Mouse (Mus musculus) cortical plate, adult 2 months (tissue): Measurements from ENCODE around the gene P3h2. TPM values are rescaled to one million over a fixed set of nuclear protein-coding genes. Genes with fewer than 3 reads are reported as not detected.

Source experiments
- H3K27ac ChIP-seq: fragments of 200-500 bp; 2 replicates; pipeline ENCODE4 v1.5.1; 2012; ENCODE audit warnings: low read length, control low read depth, inconsistent platforms; ENCODE audit not compliant: insufficient read depth
- H3K4me1 ChIP-seq: fragments of 200-500 bp; 2 replicates; pipeline ENCODE4 v1.6.1; 2011; ENCODE audit warnings: low read length; ENCODE audit not compliant: control insufficient read depth, insufficient read depth
- H3K4me3 ChIP-seq: fragments of 200-500 bp; 2 replicates; pipeline ENCODE4 v1.5.1; 2011; ENCODE audit warnings: mild to moderate bottlenecking, low read length, control low read depth; ENCODE audit not compliant: insufficient read depth
- CTCF ChIP-seq: fragments of 200-500 bp; IDR thresholded peaks from 2 replicates; pipeline ENCODE4 v1.5.1; 2011; ENCODE audit warnings: mild to moderate bottlenecking, control low read depth, low read length; ENCODE audit not compliant: insufficient read depth; ENCODE audit errors: extremely low read depth
- POLR2A ChIP-seq: fragments of 200-500 bp; IDR thresholded peaks from 2 replicates; pipeline ENCODE4 v1.6.1; 2011; ENCODE audit warnings: mild to moderate bottlenecking, low read length, control low read depth; ENCODE audit not compliant: insufficient read depth; ENCODE audit errors: extremely low read depth
- polyA plus RNA-seq: library from polyadenylated mRNA; depleted of rRNA; stranded (reverse); fragments of >200 nt; gene quantifications from 2 replicates; pipeline ENCODE4 v1.2.3, GENCODE M21; 2012

Gene P3h2
- polyA plus RNA-seq, 1 experiment: 1.9 TPM

GRCm38 (mm10) chr16:26041021-26041928, 64.3 kb downstream of the P3h2 start:
- Histone ChIP-seq H3K27ac (no peak overlapping the region), H3K4me3 (no peak overlapping the region), H3K4me1 (no peaks in the 10 kb centered on the region)
- TF ChIP-seq CTCF: no peak
- TF ChIP-seq POLR2A: no peak

GRCm38 (mm10) chr16:26039320-26039719, 66.3 kb downstream of the P3h2 start:
- H3K27ac ChIP-seq: no peak overlapping the region
- TF ChIP-seq POLR2A: no peak
- no peaks in the 10 kb centered on the region; the same call in 1 of the 2 replicates for H3K4me1 ChIP-seq
- H3K4me3 ChIP-seq: no peak overlapping the region

- H3K27ac ChIP-seq: no peak overlapping the region
- H3K4me1 ChIP-seq: no peaks in the 10 kb centered on the region; the same call in 1 of the 2 replicates
- no peak overlapping the region for H3K4me3 ChIP-seq
- TF ChIP-seq CTCF (no peak), POLR2A (no peak)
These were observed 70.1 kb downstream of the P3h2 start for GRCm38 (mm10) chr16:26035525-26035924.

GRCm38 (mm10) chr16:26035079-26035478, 70.5 kb downstream of the P3h2 start:
- TF ChIP-seq CTCF (no peak), POLR2A (no peak)
- Histone ChIP-seq H3K27ac (0 out of 2 replicates have a peak overlapping the region, but pooled peaks have one; percentile 40), H3K4me3 (no peak overlapping the region), H3K4me1 (no peaks in the 10 kb centered on the region; the same call in 1 of the 2 replicates)

GRCm38 (mm10) chr16:26029424-26030012, 76.1 kb downstream of the P3h2 start:
- no peak overlapping the region for H3K4me3 ChIP-seq
- TF ChIP-seq POLR2A (no peak), CTCF (no peak)
- no peaks in the 10 kb centered on the region for H3K4me1 ChIP-seq
- no peak overlapping the region for H3K27ac ChIP-seq

- Histone ChIP-seq H3K27ac (no peak overlapping the region), H3K4me1 (no peaks in the 10 kb centered on the region), H3K4me3 (no peak overlapping the region)
- TF ChIP-seq CTCF (no peak), POLR2A (no peak)
These were observed 79.2 kb downstream of the P3h2 start for GRCm38 (mm10) chr16:26026416-26026815.

- Histone ChIP-seq H3K4me1 (no peaks in the 10 kb centered on the region), H3K27ac (no peak overlapping the region), H3K4me3 (no peak overlapping the region)
- TF ChIP-seq POLR2A (no peak), CTCF (no peak)
These were observed 81.0 kb downstream of the P3h2 start for GRCm38 (mm10) chr16:26024543-26024942.

GRCm38 (mm10) chr16:26023352-26023751, 82.2 kb downstream of the P3h2 start:
- Histone ChIP-seq H3K4me3 (no peak overlapping the region), H3K27ac (no peak overlapping the region), H3K4me1 (no peaks in the 10 kb centered on the region)
- TF ChIP-seq CTCF (0 out of 2 replicates have a peak, but pooled peaks have one; percentile 10), POLR2A (no peak)

GRCm38 (mm10) chr16:26021759-26022158, 83.8 kb downstream of the P3h2 start:
- no peaks in the 10 kb centered on the region for H3K4me1 ChIP-seq
- TF ChIP-seq POLR2A (no peak), CTCF (no peak)

GRCm38 (mm10) chr16:26005811-26006210, 99.8 kb downstream of the P3h2 start:
- TF ChIP-seq POLR2A (no peak), CTCF (no peak)
- peaks cover 3% of the 10 kb centered on the region; the same call in 1 of the 2 replicates for H3K4me1 ChIP-seq
- H3K27ac ChIP-seq: no peak overlapping the region
- H3K4me3 ChIP-seq: no peak overlapping the region

More at GRCm38 (mm10) chr16:26021759-26022158, 83.8 kb downstream of the P3h2 start:
- H3K4me3 ChIP-seq: no peak overlapping the region
- no peak overlapping the region for H3K27ac ChIP-seq
